8 mouse cellular contexts compared by ENCODE assay signal in the genomic region with DNA sequence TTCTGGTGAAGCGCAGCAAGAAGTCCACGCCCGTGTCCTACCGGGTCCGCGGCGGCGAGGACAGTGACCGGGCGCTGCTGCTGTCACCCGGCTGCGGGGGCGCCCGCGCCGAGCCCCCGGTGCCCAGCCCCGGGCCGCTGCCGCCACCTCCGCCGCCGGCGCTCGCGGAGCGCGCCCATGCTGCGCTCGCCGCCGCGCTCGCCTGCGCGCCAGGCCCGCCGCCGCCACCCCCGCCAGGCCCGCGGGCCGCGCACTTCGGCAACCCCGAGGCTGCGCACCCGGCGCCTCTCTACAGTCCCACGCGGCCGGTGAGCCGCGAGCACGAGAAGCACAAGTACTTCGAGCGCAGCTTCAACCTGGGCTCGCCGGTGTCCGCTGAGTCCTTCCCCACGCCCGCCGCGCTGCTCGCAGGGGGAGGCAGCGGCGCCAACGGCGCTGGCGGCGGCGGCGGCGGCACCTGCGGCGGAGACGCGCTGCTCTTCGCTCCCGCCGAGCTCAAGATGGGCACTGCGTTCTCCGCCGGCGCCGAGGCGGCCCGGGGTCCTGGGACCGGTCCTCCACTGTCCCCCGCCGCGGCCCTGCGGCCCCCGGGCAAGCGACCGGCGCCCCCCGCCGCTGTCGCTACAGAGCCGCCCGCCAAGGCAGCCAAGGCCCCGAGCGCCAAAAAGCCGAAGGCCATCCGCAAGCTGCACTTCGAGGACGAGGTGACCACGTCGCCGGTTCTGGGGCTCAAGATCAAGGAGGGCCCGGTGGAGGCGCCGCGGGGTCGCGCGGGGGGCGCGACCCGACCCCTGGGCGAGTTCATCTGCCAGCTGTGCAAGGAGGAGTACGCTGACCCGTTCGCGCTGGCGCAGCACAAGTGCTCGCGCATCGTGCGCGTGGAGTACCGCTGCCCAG. TPM values are rescaled to one million over a fixed set of nuclear protein-coding genes. Genes with fewer than 3 reads are reported as not detected.
DNase-seq lines count a peak whose midpoint lies in the region; ATAC-seq and TF ChIP-seq lines count a peak whose summit lies in the region.

No protein-coding gene starts in this region.

- H3K36me3 ChIP-seq in hindbrain, embryonic 13.5 days: no peaks in the 10 kb centered on the region
- no peaks in the 10 kb centered on the region for H3K36me3 ChIP-seq in liver, postnatal 0 days (replicated peaks; ENCODE audit: insufficient read depth, low read length)
- no peaks in the 10 kb centered on the region for H3K36me3 ChIP-seq in stomach, embryonic 14.5 days (ENCODE audit: control insufficient read depth, insufficient read depth, low read length)

- CTCF ChIA-PET in Patski (lab: Charles Lee): no interaction called here

- POLR2A ChIA-PET in Patski (lab: Charles Lee): no interaction called here

- peaks cover 74% of the 10 kb centered on the region for H3K4me1 ChIP-seq in hindbrain, embryonic 13.5 days (replicated peaks)
- peaks cover 29% of the 10 kb centered on the region for H3K4me1 ChIP-seq in liver, postnatal 0 days (ENCODE audit: insufficient read depth)
- H3K4me1 ChIP-seq in stomach, embryonic 14.5 days (ENCODE audit: control insufficient read depth, insufficient read depth, low read length): peaks cover 27% of the 10 kb centered on the region; the same call in 1 of the 2 replicates

- under 1% methylated on average over 121 of the region's 133 CpGs for WGBS in hindbrain, embryonic 13.5 days
- WGBS in liver, postnatal 0 days (ENCODE audit: insufficient replicate concordance): under 1% methylated on average over 91 of the region's 133 CpGs
- WGBS in stomach, embryonic 14.5 days: under 1% methylated on average over 95 of the region's 133 CpGs

- no peak for TF ChIP-seq EP300 in liver, postnatal 0 days (IDR thresholded peaks at IDR 0.05; ENCODE audit: low read depth)

- no peaks in the 10 kb centered on the region for H3K9me3 ChIP-seq in hindbrain, embryonic 13.5 days
- no peaks in the 10 kb centered on the region for H3K9me3 ChIP-seq in liver, postnatal 0 days (ENCODE audit: low read length)
- H3K9me3 ChIP-seq in stomach, embryonic 14.5 days (ENCODE audit: control insufficient read depth, low read depth, low read length): no peaks in the 10 kb centered on the region

- peak overlapping the region; percentile 90 for H3K4me2 ChIP-seq in hindbrain, embryonic 13.5 days
- peak overlapping the region; percentile 66 for H3K4me2 ChIP-seq in liver, postnatal 0 days (ENCODE audit: low read depth, low read length)
- peak overlapping the region; percentile 96 for H3K4me2 ChIP-seq in stomach, embryonic 14.5 days (replicated peaks; ENCODE audit: low read depth, low read length)

- no peak for TF ChIP-seq CTCF in Patski (IDR thresholded peaks at IDR 0.05)
- no peak for TF ChIP-seq CTCF in liver, postnatal 0 days (IDR thresholded peaks at IDR 0.05; ENCODE audit: low read depth)

- peaks cover 65% of the 10 kb centered on the region for H3K27me3 ChIP-seq in Patski
- peaks cover 55% of the 10 kb centered on the region for H3K27me3 ChIP-seq in hindbrain, embryonic 13.5 days
- H3K27me3 ChIP-seq in liver, postnatal 0 days (ENCODE audit: insufficient read depth, low read length): peaks cover 93% of the 10 kb centered on the region
- peaks cover 76% of the 10 kb centered on the region for H3K27me3 ChIP-seq in stomach, embryonic 14.5 days (ENCODE audit: control insufficient read depth, insufficient read depth, low read length)

- peak overlapping the region; percentile 97 for H3K27ac ChIP-seq in hindbrain, embryonic 13.5 days
- no peak overlapping the region for H3K27ac ChIP-seq in liver, postnatal 0 days (ENCODE audit: low read depth)
- peak overlapping the region; percentile 52; the same call in 1 of the 2 replicates for H3K27ac ChIP-seq in stomach, embryonic 14.5 days (ENCODE audit: low read length)

- peak; percentile 7 for ATAC-seq in Patski
- peak; percentile 19 for ATAC-seq in hindbrain, embryonic 13.5 days (ENCODE audit: low FRiP score)
- ATAC-seq in liver, postnatal 0 days: peak; percentile 14; the same call in 1 of the 2 replicates
- peak; percentile 2; the same call in 1 of the 2 replicates for ATAC-seq in stomach, embryonic 14.5 days (ENCODE audit: insufficient number of reproducible peaks, insufficient read depth, low FRiP score, low read depth)

- H3K9ac ChIP-seq in hindbrain, embryonic 13.5 days: peak overlapping the region; percentile 95
- no peak overlapping the region for H3K9ac ChIP-seq in liver, postnatal 0 days (replicated peaks)
- H3K9ac ChIP-seq in stomach, embryonic 14.5 days (replicated peaks; ENCODE audit: low read depth, low read length): peak overlapping the region; percentile 33; the same call in 1 of the 2 replicates

- DNase-seq in layer of hippocampus, postnatal 10 days (ENCODE audit: low spot score in 2 of 2): peak; percentile 35 to 59
- DNase-seq in layer of hippocampus, adult 9-10 months (ENCODE audit: low spot score): no peak
- no peak for DNase-seq in Patski (ENCODE audit: low read depth, low spot score)
- DNase-seq in embryo, embryonic 9.5 days (ENCODE audit: extremely low spot score): peak; percentile 62
- DNase-seq in liver, postnatal 0 days: peak; percentile 27
- DNase-seq in gastrocnemius, adult 18-20 months (ENCODE audit: low spot score): no peak

- H3K4me3 ChIP-seq in hindbrain, embryonic 13.5 days: peak overlapping the region; percentile 76
- H3K4me3 ChIP-seq in liver, postnatal 0 days (ENCODE audit: low read depth, low read length): peak overlapping the region; percentile 45
- peak overlapping the region; percentile 43 for H3K4me3 ChIP-seq in stomach, embryonic 14.5 days (ENCODE audit: low read depth, low read length)

- in situ Hi-C loops in Patski (cut with MboI; ENCODE audit: low pct_unique_long_range_greater_than_20kb): no loop called here

RNA-seq across cellular contexts. Expression of gene Insm1, which starts 0.8 kb away (rescaled TPM):
- total RNA-seq in layer of hippocampus, postnatal 10 days (2021): 10 to 100 TPM in 1 of 2 experiments, 1 to 10 TPM in 1; 9.7 to 10.4 TPM
- not detected for polyA plus RNA-seq in Patski (2021)
- polyA plus RNA-seq in hindbrain, embryonic 13.5 days (2015; fragmentation: Nextera tagmentation; extraction: Ambion mirVana): 4.0 and 4.8 TPM in 2 replicates
- polyA plus RNA-seq in liver, postnatal 0 days (2015; fragmentation: Nextera tagmentation; extraction: Ambion mirVana): not detected in 2 replicates
- 1.1 and 1.3 TPM in 2 replicates for polyA plus RNA-seq in stomach, embryonic 14.5 days (2014; fragmentation: Nextera tagmentation; extraction: Ambion mirVana)
- total RNA-seq in gastrocnemius, adult 18-20 months (2021): not detected

Comparison
In these comparisons a context has a peak if more than half of its experiments do, and no peak if none do; other contexts are left out.
1. DNase-seq: peak in layer of hippocampus, postnatal 10 days (2 of 2), embryo, embryonic 9.5 days (single experiment) and liver, postnatal 0 days (single experiment); none in layer of hippocampus, adult 9-10 months (single experiment), Patski (single experiment) and gastrocnemius, adult 18-20 months (single experiment).
2. Peak in every context shown above with its lines, with median percentiles within 50 percentile points of each other: ATAC-seq, H3K4me2 ChIP-seq and H3K4me3 ChIP-seq.